Mouse (Mus musculus): Measurements from ENCODE around the gene Mab21l3. TPM values are rescaled to one million over a fixed set of nuclear protein-coding genes. Genes with fewer than 3 reads are reported as not detected.

Gene Mab21l3
- not detected for polyA plus RNA-seq (2014; fragmentation: Illumina TruSeq; extraction: RNeasy Lipid Tissue Mini Kit (QIAGEN cat#74804); ENCODE audit: low read depth, low replicate concordance)

DNA sequence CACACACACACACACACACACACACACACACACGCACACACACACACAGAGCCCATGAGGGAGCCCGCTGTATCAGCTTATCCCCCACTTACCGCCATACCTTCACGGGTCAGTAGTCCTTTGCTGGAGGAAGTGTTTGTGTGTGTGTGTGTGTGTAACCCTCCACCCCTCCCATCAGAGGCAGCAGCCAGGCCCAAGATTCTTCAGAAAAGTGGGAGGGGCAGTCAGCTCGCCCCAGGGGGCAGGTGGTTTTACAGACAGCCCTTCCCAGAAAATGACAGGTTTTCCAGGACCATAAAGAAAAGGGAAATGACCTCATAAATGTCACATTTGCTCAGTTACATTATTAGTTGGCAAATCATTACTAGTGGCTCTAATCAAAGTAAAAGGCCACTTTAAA, at the start of gene Mab21l3:
Gene Mab21l3 (minus strand): TSS at position 144 of the 400 bp plus-strand sequence.

Other genes with a start within 250 kb of the Mab21l3 start
- 717 TPM for gene Atp1a1, start 244.3 kb downstream of the Mab21l3 start, polyA plus RNA-seq (2014; fragmentation: Illumina TruSeq; extraction: RNeasy Lipid Tissue Mini Kit (QIAGEN cat#74804); ENCODE audit: low read depth, low replicate concordance)
- 2.4 TPM for gene Slc22a15, start 75.5 kb upstream of the Mab21l3 start, polyA plus RNA-seq (2014; fragmentation: Illumina TruSeq; extraction: RNeasy Lipid Tissue Mini Kit (QIAGEN cat#74804); ENCODE audit: low read depth, low replicate concordance)
- not detected for gene Nhlh2, start 161.1 kb upstream of the Mab21l3 start, polyA plus RNA-seq (2014; fragmentation: Illumina TruSeq; extraction: RNeasy Lipid Tissue Mini Kit (QIAGEN cat#74804); ENCODE audit: low read depth, low replicate concordance)
- gene Casq2, start 237.5 kb upstream of the Mab21l3 start, polyA plus RNA-seq (2014; fragmentation: Illumina TruSeq; extraction: RNeasy Lipid Tissue Mini Kit (QIAGEN cat#74804); ENCODE audit: low read depth, low replicate concordance): 770 TPM

Measured in heart, adult 10 weeks (tissue).